Mouse (Mus musculus) kidney, adult 2 months (tissue): Measurements from ENCODE around the gene Spint4.

Experiments
- CTCF ChIP-seq: fragments of 200-500 bp; conservative IDR thresholded peaks from 2 replicates; pipeline ENCODE4 v1.5.1; 2011; ENCODE audit warnings: low read depth, mild to moderate bottlenecking, control low read depth, low read length, moderate library complexity, mixed read lengths; ENCODE audit not compliant: insufficient read depth, insufficient read length
- POLR2A ChIP-seq: fragments of 200-500 bp; IDR thresholded peaks from one replicate; pipeline ENCODE4 v1.6.1; 2011; ENCODE audit warnings: low read depth, low read length, control low read depth

- TF ChIP-seq POLR2A (no peak), CTCF (no peak)
Measured at GRCm38 (mm10) chr2:164664851-164665250, 33.5 kb upstream of the Spint4 start.
